Mouse (Mus musculus) bone marrow macrophage, adult 2 months (primary cell): Measurements from ENCODE around the gene Ccdc160.

Experiments used
- CTCF ChIP-seq: IDR thresholded peaks from 2 replicates; pipeline ENCODE4 v1.5.1; 2012; ENCODE audit warnings: low read depth, mild to moderate bottlenecking, low read length, moderate library complexity
- POLR2A ChIP-seq: IDR thresholded peaks from 2 replicates; pipeline ENCODE4 v1.6.1; 2012; ENCODE audit warnings: mild to moderate bottlenecking, low read depth, low read length, borderline replicate concordance

GRCm38 (mm10) chrX:52777671-52778070 lies 13.3 kb upstream of the Ccdc160 start:
- TF ChIP-seq CTCF, result no peak
- TF ChIP-seq POLR2A, result no peak
